ENCODE assay signal across 16 mouse cellular contexts in the genomic region with DNA sequence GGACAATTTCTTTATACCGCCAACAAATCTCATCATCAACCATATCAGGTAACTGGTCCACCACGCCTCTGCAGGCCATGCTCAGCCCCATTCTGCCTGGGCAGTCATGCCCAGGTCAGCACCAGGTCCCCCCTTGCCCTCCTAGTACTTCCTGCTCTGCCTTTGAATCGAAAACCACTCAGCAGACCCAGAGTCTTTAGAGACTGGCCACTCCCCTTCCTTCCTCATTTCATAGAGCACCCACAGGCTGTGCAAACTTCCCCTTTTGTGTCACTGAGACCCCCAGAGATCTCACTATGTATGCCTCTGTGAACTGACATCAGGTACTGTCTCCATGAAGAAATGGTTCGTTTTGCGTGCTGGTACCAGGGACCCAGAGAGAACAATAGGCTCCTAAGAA.
DNase-seq lines count a peak whose midpoint lies in the region; ATAC-seq and TF ChIP-seq lines count a peak whose summit lies in the region.
"Had no signal": no experiment of that assay in that cellular context is flagged by ENCODE, and none has a peak within 500 bp of the region (broad histone marks: within the 10 kb centered on the region; RNA-seq: fewer than 3 reads in every experiment).

No protein-coding gene starts in this region.

- peaks cover 4% of the 10 kb centered on the region; the same call in 1 of the 2 replicates for H3K4me1 ChIP-seq in lung, postnatal 0 days (ENCODE audit: insufficient read depth, low read depth, low read length)
- H3K4me1 ChIP-seq in MEL (ENCODE audit: control insufficient read depth in 1 of 2, insufficient read depth in 2 of 2, low read length in 2 of 2) = 0 out of 4 replicates have a peak, but pooled peaks cover 0 to 4% of the 10 kb centered on the region in 2 experiments
- peaks cover 17% of the 10 kb centered on the region for H3K4me1 ChIP-seq in liver, postnatal 0 days (ENCODE audit: insufficient read depth)
- H3K4me1 ChIP-seq: intestine, embryonic 15.5 days; neural tube, embryonic 15.5 days had no signal

- H3K9me3 ChIP-seq in lung, postnatal 0 days (ENCODE audit: low read length) = no peaks in the 10 kb centered on the region
- H3K9me3 ChIP-seq in MEL (replicated peaks; ENCODE audit: insufficient read depth, low read length) = no peaks in the 10 kb centered on the region
- no peaks in the 10 kb centered on the region for H3K9me3 ChIP-seq in liver, postnatal 0 days (ENCODE audit: low read length)
- H3K9me3 ChIP-seq: heart, embryonic 15.5 days; hindbrain, embryonic 12.5 days; intestine, embryonic 15.5 days; liver, embryonic 15.5 days; neural tube, embryonic 15.5 days had no signal

- no peak overlapping the region for H3K9ac ChIP-seq in lung, postnatal 0 days (replicated peaks; ENCODE audit: low read depth)
- H3K9ac ChIP-seq in MEL (ENCODE audit: control insufficient read depth, low read depth, low read length, poor library complexity, severe bottlenecking) = no peak overlapping the region
- no peak overlapping the region for H3K9ac ChIP-seq in liver, postnatal 0 days (replicated peaks)
- H3K9ac ChIP-seq: heart, embryonic 15.5 days; hindbrain, embryonic 12.5 days; intestine, embryonic 15.5 days; liver, embryonic 15.5 days; neural tube, embryonic 15.5 days had no signal

- peak; percentile 13 for DNase-seq in lung, postnatal 0 days (ENCODE audit: low spot score)
- no peak for DNase-seq in lung, postnatal 4 days
- DNase-seq in MEL (ENCODE audit: low read depth, low spot score) = peak; percentile 55
- DNase-seq in liver, postnatal 0 days = peak; percentile 23
- DNase-seq in spleen, adult 18-20 months = peak; percentile 17 to 25
- DNase-seq in cerebellum, postnatal 4 days (ENCODE audit: low spot score in 2 of 2) = no peak
- DNase-seq in kidney, postnatal 14 days = no peak
- no peak for DNase-seq in cerebellum, postnatal 25 days
- DNase-seq: adrenal gland, postnatal 25 days; cerebellum, adult 9-11 months had no signal

- H3K36me3 ChIP-seq in lung, postnatal 0 days (ENCODE audit: insufficient read depth, low read length) = no peaks in the 10 kb centered on the region
- no peaks in the 10 kb centered on the region for H3K36me3 ChIP-seq in MEL (ENCODE audit: control insufficient read depth in 1 of 2, insufficient read depth in 2 of 2, low read length in 2 of 2)
- no peaks in the 10 kb centered on the region for H3K36me3 ChIP-seq in liver, postnatal 0 days (replicated peaks; ENCODE audit: insufficient read depth, low read length)
- H3K36me3 ChIP-seq: heart, embryonic 15.5 days; hindbrain, embryonic 12.5 days; intestine, embryonic 15.5 days; liver, embryonic 15.5 days; neural tube, embryonic 15.5 days had no signal

- no peak for TF ChIP-seq EP300 in lung, postnatal 0 days (IDR thresholded peaks at IDR 0.05)
- no peak for TF ChIP-seq EP300 in MEL (IDR thresholded peaks at IDR 0.05; ENCODE audit: low read depth in 1 of 2, low read length in 2 of 2)
- TF ChIP-seq EP300 in liver, postnatal 0 days (IDR thresholded peaks at IDR 0.05; ENCODE audit: low read depth) = no peak

- no peaks in the 10 kb centered on the region for H3K27me3 ChIP-seq in lung, postnatal 0 days (replicated peaks; ENCODE audit: insufficient read depth, low read length)
- no peaks in the 10 kb centered on the region; a peak in 1 of 4 replicates for H3K27me3 ChIP-seq in MEL (ENCODE audit: control insufficient read depth in 1 of 2, insufficient read depth in 2 of 2, low read length in 2 of 2)
- no peaks in the 10 kb centered on the region for H3K27me3 ChIP-seq in liver, postnatal 0 days (ENCODE audit: insufficient read depth, low read length)
- H3K27me3 ChIP-seq: heart, embryonic 15.5 days; hindbrain, embryonic 12.5 days; intestine, embryonic 15.5 days; liver, embryonic 15.5 days; neural tube, embryonic 15.5 days had no signal

- H3K27ac ChIP-seq in lung, postnatal 0 days (ENCODE audit: low read length) = no peak overlapping the region
- H3K27ac ChIP-seq in MEL (ENCODE audit: control insufficient read depth, low read depth, low read length) = no peak overlapping the region
- H3K27ac ChIP-seq in liver, postnatal 0 days (ENCODE audit: low read depth) = peak overlapping the region; percentile 29; the same call in 1 of the 2 replicates
- H3K27ac ChIP-seq: heart, embryonic 15.5 days; hindbrain, embryonic 12.5 days; intestine, embryonic 15.5 days; kidney, postnatal 0 days; liver, embryonic 15.5 days; neural tube, embryonic 15.5 days had no signal

- WGBS in lung, postnatal 0 days = 64% methylated on average over 5 of the region's 5 CpGs
- WGBS in liver, postnatal 0 days (ENCODE audit: insufficient replicate concordance) = 38% methylated on average over 5 of the region's 5 CpGs

- H3K4me2 ChIP-seq in lung, postnatal 0 days (replicated peaks; ENCODE audit: low read depth, low read length) = no peak overlapping the region
- H3K4me2 ChIP-seq in liver, postnatal 0 days (ENCODE audit: low read depth, low read length) = peak overlapping the region; percentile 35
- H3K4me2 ChIP-seq: heart, embryonic 15.5 days; hindbrain, embryonic 12.5 days; intestine, embryonic 15.5 days; liver, embryonic 15.5 days; neural tube, embryonic 15.5 days had no signal

- no peak for TF ChIP-seq POLR2A in MEL (IDR thresholded peaks at IDR 0.05; ENCODE audit: control insufficient read depth in 1 of 2, insufficient read depth in 1 of 2, low read depth in 1 of 2, low read length in 2 of 2, poor library complexity in 1 of 2)

- H3K4me3 ChIP-seq in lung, postnatal 0 days (ENCODE audit: low read depth, low read length) = no peak overlapping the region
- no peak overlapping the region for H3K4me3 ChIP-seq in MEL (ENCODE audit: control insufficient read depth in 1 of 2, insufficient read depth in 1 of 2, low read depth in 2 of 2, low read length in 2 of 2)
- no peak overlapping the region for H3K4me3 ChIP-seq in liver, postnatal 0 days (ENCODE audit: low read depth, low read length)
- H3K4me3 ChIP-seq: heart, embryonic 15.5 days; hindbrain, embryonic 12.5 days; intestine, embryonic 15.5 days; liver, embryonic 15.5 days; neural tube, embryonic 15.5 days had no signal

- no peaks in the 10 kb centered on the region for H3K79me2 ChIP-seq in MEL (ENCODE audit: control insufficient read depth, insufficient read depth, low read length, poor library complexity)

- TF ChIP-seq RAD21 in MEL (IDR thresholded peaks at IDR 0.05; ENCODE audit: low read depth, low read length) = no peak

- no peak for TF ChIP-seq CTCF in lung, postnatal 0 days (IDR thresholded peaks at IDR 0.05)
- TF ChIP-seq CTCF in MEL (IDR thresholded peaks at IDR 0.05 in 2 of 3, conservative IDR thresholded peaks at IDR 0.05 in 1 of 3; ENCODE audit: control insufficient read depth in 1 of 3, insufficient read depth in 1 of 3, low read depth in 2 of 3, low read length in 3 of 3, poor library complexity in 1 of 3, severe bottlenecking in 1 of 3) = no peak
- no peak for TF ChIP-seq CTCF in liver, postnatal 0 days (IDR thresholded peaks at IDR 0.05; ENCODE audit: low read depth)

- ATAC-seq in lung, postnatal 0 days = no peak
- peak; percentile 53 for ATAC-seq in liver, postnatal 0 days
- ATAC-seq: intestine, embryonic 15.5 days had no signal

TF ChIP-seq in MEL, 35 proteins besides CTCF, POLR2A, EP300 and RAD21:
- no peak for TF ChIP-seq SMC3 (IDR thresholded peaks at IDR 0.05; ENCODE audit: low read depth, low read length)
- no peak for TF ChIP-seq TBP (IDR thresholded peaks at IDR 0.05; ENCODE audit: low read depth, low read length)
- TF ChIP-seq MXI1 (IDR thresholded peaks at IDR 0.05; ENCODE audit: low read depth, low read length) = no peak
- TF ChIP-seq ZC3H11A (IDR thresholded peaks at IDR 0.05; ENCODE audit: low read depth, low read length) = no peak
- TF ChIP-seq MYB (IDR thresholded peaks at IDR 0.05; ENCODE audit: low read depth, low read length) = no peak
- TF ChIP-seq JUND (IDR thresholded peaks at IDR 0.05; ENCODE audit: low read depth, low read length) = no peak
- TF ChIP-seq MEF2A (IDR thresholded peaks at IDR 0.05; ENCODE audit: extremely low read depth, insufficient replicate concordance, low read depth, low read length, poor library complexity, severe bottlenecking) = no peak
- no peak for TF ChIP-seq MAX (IDR thresholded peaks at IDR 0.05; ENCODE audit: low read length)
- TF ChIP-seq E2F4 (IDR thresholded peaks at IDR 0.05; ENCODE audit: borderline replicate concordance, low read depth, low read length) = no peak
- no peak for TF ChIP-seq UBTF (IDR thresholded peaks at IDR 0.05; ENCODE audit: borderline replicate concordance, insufficient read depth, low read depth, low read length)
- no peak for TF ChIP-seq ELF1 (IDR thresholded peaks at IDR 0.05; ENCODE audit: low read depth, low read length)
- TF ChIP-seq KAT2A (conservative IDR thresholded peaks at IDR 0.05; ENCODE audit: low read depth, low read length) = no peak

Comparison
In these comparisons a context has a peak if more than half of its experiments do, and no peak if none do; other contexts are left out.
1. DNase-seq: peak in lung, postnatal 0 days (single experiment), MEL (single experiment), liver, postnatal 0 days (single experiment) and spleen, adult 18-20 months (2 of 2); none in lung, postnatal 4 days (0 of 2), cerebellum, postnatal 4 days (0 of 2), kidney, postnatal 14 days (single experiment) and cerebellum, postnatal 25 days (0 of 2).